Mouse (Mus musculus) cerebellum, postnatal 36 days (tissue): ENCODE results near the gene Tra2a.
"Not testable (repeated sequence)": the region's sequence is repeated elsewhere in the genome, so short reads cannot be mapped to it uniquely, and the experiment has no call there.

Experiments used
- DNase-seq, 2 experiments: peaks; one replicate each; pipeline ENCODE4 v3.0.0; 2021 to 2022; ENCODE audit warnings: mixed read lengths in 2 of 2

Tra2a gene

GRCm38 (mm10) chr6:49263847-49264243, at the start of gene Tra2a:
TSS of gene Tra2a (minus strand) at chr6:49264033.
- peak; percentile 94 to 96 for DNase-seq

GRCm38 (mm10) chr6:49298286-49298685, 34.5 kb upstream of the Tra2a start:
- no peak for DNase-seq

DNA sequence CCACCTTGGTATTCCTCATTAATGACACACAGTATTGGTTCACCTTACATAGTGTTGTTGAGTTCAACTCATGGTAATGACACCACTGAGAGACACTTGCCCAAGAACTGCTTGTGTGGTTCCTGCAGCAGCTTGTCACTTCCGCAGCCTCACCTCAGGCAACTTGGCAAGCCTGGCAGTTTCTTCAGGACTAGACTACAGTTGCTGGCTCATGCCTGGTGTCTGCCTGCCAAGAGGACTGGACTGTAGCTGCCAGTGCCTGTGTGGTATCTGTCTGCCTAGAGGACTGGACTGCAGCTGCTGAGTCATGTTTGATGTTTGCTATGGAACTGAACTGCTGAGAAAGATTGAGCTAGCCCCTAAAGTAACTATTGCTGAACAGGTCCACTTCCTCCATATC, 18.3 kb upstream of the Tra2a start:
- DNase-seq = peak; percentile 14 to 19

DNA sequence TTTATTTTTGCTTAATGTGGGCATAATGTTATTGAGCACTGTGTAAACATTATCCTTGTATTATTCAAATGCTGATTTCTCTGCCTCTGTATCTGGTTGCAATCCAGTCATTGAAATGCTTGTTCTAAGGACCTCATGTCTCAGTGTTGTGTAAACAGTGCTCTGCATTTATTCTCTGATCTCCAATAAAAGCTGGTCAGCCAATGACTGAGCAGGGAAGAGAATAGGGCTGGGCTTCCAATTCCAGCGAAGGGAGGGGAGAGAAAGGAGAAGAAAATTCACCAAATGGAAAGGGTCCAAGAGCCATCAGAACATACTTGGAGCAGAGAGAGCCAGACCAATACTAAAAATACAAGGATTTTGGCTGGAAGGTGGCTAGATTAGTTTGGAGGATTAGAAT, 17.1 kb upstream of the Tra2a start:
- no peak for DNase-seq

DNA sequence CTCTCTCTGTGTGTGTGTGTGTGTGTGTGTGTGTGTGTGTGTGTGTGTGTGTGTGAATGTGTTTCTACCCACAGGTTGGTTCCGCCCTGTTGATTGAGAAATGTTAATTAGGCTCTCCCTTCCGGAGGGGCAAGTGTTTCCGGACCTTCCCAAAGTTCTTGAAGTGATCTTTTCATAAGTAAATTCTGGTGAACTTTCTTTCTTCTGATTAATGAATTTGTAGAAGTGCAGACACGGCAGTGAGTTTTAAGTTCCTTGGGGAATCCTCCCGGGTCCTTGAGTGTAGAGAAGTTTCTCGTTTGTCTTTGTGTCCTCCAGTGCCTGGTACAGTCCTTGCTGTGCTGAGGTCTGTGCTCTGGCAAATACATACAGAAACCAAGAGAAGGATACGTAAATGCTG, 11.5 kb upstream of the Tra2a start:
- DNase-seq = no peak

GRCm38 (mm10) chr6:49274416-49275091, 10.7 kb upstream of the Tra2a start:
- no peak for DNase-seq

DNA sequence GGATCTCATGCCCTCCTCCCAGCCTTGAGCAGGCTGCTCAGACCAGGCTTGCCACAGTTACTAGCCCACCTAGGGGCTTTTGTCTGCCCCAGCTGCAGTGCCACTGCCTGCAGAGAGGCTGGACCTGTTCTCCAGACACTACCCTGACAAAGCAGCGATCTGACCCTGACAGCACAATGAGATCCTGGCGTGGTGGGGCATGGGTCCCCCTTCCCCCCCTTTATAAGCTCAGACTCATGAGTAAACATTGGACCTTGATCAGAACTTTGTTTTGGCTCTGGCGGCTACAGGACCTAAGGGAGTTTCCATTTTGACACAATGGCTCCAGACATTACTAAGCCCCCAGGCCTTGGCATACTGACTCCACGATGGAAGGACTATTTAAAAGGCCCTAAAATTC, 10.1 kb upstream of the Tra2a start:
- no peak for DNase-seq

DNA sequence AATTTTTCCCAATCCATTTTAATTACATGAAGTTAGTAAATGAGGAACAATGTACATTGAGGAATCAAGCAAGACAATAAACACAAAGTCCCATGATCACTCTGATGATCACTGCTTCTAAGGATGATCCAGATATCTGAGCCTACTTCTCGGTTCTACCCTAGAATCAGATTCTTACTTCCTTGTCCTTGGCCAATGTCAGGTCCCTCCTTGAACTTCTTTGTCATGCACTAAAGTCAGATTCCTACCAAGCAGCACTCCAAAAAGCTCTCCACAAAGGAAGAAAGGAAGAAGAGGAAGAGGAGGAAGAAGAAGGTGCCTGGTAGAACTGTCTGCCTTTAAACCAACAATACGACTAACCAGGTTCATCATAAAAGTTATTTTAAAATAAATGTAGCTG, 9.0 kb upstream of the Tra2a start:
- no peak for DNase-seq

DNA sequence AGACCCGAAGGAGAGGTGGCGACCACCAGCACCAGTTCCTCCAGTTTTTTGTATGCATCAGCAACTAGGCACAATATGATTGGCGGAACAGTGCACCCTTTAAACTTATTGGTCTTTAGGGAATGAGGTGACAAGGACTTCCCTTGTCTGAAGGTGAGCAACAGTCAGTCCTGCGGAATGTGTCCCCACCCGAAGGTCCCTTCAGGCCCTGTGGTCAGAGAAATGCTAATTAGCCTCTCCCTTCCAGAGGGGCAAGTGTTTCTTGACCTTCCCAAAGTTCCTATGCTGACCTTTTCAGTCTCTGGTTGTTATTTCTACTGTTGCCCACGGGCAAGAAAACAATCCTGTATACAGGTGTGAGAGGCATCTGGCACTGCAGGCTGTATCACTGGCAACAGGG, 8.0 kb upstream of the Tra2a start:
- DNase-seq = no peak

- no peak for DNase-seq
Measured at GRCm38 (mm10) chr6:49269923-49270322, 6.1 kb upstream of the Tra2a start.

DNA sequence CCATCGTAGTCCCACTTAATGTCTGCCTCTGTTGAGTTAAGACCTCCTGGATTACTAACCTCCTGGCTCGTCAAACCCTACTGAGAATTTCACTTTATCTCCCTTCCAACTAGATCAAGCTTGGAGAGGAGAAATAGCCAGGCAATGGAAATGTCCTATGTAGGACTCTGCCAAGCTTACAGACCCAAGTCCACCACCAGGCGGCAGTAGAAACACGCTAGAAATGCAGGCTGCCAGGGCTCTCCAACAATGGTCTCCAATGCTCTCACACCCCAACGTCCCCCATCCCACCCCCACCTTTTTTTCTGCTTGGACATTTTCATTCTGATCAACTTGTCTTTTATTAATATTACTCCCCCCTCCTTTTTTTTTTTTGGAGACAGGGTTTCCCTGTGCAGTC, 5.4 kb upstream of the Tra2a start:
- DNase-seq = peak; percentile 69 to 76

DNA sequence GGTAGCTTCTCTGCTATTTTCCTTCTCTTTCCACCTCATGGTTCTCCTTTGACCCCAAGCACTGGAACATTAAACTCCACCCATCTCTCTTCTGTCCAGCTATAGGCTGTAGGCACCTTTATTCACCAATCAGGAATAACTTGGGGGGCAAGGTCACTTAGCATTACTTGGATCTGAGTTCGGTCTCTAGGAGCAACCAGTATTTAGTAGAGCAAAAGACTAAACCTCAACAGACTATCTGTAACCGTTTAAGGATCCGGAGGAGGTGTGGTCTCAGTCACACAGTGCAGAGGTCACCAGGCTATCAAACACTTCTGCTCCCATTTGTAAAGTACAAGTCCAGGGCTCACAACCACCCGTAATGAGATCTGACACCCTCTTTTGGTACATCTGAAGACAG, 3.9 kb upstream of the Tra2a start:
- no peak for DNase-seq

DNA sequence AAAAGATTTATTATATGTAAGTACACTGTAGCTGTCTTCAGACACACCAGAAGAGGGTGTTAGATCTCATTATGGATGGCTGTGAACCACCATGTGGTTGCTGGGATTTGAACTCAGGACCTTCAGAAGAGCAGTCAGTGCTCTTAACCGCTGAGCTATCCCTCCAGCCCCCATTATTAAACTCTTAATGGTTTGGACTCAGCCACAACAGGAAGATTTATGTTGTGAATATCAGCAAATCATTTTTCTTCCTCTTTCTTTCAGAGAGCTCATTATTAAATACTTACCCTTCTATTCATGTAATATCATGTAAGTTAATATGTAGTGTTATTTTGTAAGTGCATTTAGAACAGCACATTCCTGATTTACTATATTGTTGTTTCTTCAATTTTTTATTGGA, 1.4 kb upstream of the Tra2a start:
- not testable (repeated sequence) for DNase-seq

DNA sequence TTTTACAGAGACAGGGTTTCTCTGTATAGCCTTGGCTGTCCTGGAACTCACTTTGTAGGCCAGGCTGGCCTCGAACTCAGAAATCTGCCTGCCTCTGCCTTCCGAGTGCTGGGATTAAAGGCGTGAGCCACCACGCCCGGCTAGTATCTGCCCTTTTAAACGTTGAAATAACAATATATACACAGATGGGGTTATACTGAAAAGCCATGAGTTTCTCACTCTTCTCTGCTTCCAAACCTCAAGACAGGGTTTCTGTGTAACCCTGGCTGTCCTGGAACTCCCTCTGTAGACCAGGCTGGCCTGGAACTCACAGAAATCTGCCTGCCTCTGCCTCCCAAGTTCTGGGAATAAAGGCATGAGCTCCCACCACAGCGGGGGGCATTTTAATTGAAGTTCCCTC, 613 bp upstream of the Tra2a start:
- DNase-seq = peak in 1 of 2 experiments; percentile 8

DNA sequence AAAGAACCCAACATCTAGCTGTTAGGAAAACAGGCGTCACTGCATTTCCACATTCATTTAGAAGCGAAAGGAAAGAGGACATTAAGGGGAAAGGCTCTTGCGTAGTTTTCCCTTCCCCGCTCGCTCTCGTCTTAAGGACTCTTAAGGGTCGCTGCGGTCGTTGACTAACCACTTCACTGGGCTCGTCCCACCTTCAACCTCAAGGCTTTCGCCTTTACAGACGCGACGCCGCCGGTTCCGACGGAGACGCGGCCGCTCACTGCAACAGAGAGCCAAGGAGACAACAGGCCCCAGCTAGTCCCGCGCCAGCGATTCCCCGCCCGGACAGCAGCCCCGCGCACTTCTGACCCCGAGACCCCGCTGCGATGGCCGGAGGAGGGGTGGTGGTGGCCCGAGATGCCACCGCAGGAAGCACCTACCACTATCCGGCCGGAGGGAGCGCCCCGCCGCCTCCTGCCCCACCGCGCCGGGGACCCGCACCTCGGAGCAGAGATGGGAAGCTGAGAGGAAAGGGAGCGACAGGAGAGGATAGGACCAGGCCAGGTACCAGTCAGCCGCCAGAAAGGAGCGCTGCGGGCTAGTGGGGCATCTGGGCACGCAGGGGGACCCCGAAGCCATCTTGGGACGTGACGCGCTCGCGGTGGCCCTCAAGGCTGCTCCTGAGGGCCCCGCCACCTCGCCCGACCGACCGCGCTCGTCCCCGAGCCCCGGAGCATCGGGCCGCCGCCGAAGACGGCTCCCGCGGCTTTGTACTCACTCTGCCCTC, 569 bp downstream of the Tra2a start:
- peak in 1 of 2 experiments; percentile 56 for DNase-seq

- no peak for DNase-seq
Measured at GRCm38 (mm10) chr6:49262421-49262820, 1.4 kb downstream of the Tra2a start.

DNA sequence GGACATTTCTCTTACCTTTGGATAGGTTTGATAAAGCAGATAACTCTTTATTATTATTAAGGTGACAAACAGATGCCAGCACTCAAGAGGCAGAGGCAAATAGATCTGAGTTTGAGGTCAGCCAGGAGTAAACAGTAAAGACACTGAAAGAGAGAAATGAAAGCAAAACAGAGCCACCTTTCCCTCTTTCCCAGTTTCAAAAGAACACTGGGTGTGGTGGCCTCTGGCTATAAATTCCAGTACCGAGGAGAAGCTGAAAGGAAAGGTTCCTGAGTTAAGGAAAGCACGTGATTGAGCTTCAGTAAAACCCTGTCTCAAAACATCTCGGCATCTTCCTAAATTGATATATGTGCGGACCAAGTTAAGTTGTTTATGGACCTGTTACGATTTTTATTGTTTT, 4.1 kb downstream of the Tra2a start:
- DNase-seq = no peak

- no peak for DNase-seq
Measured at GRCm38 (mm10) chr6:49257880-49258279, 6.0 kb downstream of the Tra2a start.

- DNase-seq = no peak
Measured at GRCm38 (mm10) chr6:49252207-49252606, 11.6 kb downstream of the Tra2a start.

DNA sequence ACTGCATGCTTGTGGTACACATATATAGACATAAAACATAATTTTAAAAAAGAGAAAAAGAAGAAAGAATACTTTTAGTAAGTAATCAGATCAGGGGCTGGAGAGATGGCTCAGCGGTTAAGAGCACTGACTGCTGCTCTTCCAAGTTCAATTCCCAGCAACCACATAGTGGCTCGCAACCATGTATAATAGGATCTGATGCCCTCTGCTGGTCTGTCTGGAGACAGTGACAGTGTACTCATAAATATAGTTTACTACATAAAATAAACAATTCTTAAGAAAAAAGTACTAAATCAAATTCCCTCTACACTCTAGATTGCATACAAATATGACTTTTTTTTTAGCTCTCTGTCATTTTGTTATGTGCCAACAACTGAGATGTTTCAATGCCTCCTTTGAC, 12.6 kb downstream of the Tra2a start:
- DNase-seq = no peak

DNA sequence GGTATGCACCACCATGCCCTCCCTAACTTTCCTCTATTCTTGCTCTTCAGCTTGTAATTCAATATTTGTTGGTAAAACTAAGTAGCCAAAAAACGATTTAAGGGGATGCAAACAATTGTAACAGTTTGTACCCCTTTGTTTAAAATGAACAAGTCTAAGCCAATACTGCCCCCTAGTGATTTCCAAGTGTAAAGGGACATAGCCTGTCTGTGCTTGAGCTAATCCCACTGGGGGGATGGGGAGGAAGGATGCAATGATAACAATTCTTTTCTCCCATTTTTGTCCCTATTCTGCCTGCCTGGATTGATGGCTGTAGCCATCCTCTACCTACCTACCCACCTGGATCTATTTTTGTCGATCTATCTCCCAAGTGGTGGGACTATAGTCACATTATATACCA, 16.6 kb downstream of the Tra2a start:
- DNase-seq = no peak

DNA sequence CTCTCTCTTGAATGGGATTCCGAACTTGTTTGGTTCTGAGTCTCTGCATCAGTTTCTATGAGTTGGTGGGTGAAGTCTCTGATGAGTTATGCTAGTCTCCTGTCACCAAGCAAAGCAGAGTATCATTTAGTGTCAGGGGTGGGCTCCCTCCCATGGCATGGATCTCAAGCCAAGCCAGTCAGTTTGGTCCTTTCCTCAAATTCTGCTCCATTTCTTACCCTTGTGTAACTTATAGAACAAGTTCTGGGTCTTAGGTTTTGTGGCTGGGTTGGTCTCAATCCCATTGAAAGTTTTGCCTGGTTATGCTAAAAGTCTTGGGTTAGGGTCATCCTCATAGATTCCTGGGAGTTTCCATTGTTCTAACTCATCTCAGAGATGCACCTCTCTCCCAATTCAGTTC, 21.5 kb downstream of the Tra2a start:
- no peak for DNase-seq

DNA sequence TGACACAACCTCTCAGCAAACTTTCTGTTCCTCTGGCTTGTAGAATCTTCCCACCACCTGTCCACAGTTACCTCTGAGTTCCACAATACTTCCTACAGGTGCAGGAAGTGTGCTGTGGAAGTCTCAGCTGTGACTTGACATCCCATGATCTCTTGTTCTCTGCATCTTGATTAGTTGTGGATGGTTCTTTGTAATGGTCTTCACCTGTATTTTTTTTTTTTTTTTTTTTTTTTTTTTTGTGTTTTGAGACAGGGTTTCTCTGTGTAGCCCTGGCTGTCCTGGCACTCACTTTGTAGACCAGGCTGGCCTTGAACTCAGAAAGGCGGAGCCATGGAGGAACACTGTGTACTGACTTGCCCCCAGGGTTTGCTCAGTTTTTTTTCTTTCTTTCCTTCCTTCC, 22.3 kb downstream of the Tra2a start:
- DNase-seq = no peak

- DNase-seq = peak; percentile 99 to 100
Measured at GRCm38 (mm10) chr6:49236331-49236730, 27.5 kb downstream of the Tra2a start.

DNA sequence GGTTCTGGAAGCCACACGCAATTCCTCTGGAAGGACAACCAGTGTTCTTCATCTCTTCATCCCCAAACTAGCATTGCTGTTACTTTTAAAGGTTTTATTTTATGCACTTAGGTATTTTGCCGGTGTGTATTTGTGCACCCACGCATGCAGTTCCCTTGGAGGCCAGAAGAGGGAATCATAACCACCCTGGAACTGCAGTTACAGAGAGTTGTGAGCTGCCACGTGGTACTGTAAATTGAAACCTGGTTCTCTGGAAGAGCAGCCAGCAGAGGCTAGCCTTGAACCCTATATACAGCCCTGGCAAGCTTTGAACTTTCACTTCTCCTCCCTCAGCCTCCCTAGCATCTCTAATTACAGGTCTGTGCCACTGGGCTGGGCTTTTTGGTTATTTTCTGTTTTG, 30.5 kb downstream of the Tra2a start:
- no peak for DNase-seq
